Mouse (Mus musculus) heart, adult 2 months (tissue): ENCODE results near the gene Mum1.

Experiments
- CTCF ChIP-seq: fragments of 200-600 bp; IDR thresholded peaks from 2 replicates; pipeline ENCODE4 v1.8.1; 2022; ENCODE audit warnings: antibody characterized with exemption, mild to moderate bottlenecking, moderate library complexity
- EP300 ChIP-seq: fragments of 200-500 bp; IDR thresholded peaks from 2 replicates; pipeline ENCODE4 v1.6.1; 2011; ENCODE audit warnings: low read depth, low read length, control low read depth; ENCODE audit not compliant: insufficient read depth
- POLR2A ChIP-seq: fragments of 200-500 bp; IDR thresholded peaks from 2 replicates; pipeline ENCODE4 v1.6.1; 2011; ENCODE audit warnings: mild to moderate bottlenecking, low read depth, low read length, control low read depth; ENCODE audit not compliant: insufficient read depth

- TF ChIP-seq POLR2A (no peak), CTCF (no peak), EP300 (no peak)
Measured at GRCm38 (mm10) chr10:80237020-80237419, 10.8 kb downstream of the Mum1 start.
